Mouse (Mus musculus): ENCODE data around the gene Chst8. TPM values are rescaled to one million over a fixed set of nuclear protein-coding genes. Genes with fewer than 3 reads are reported as not detected.
A peak's percentile ranks its signal among the peaks of the same experiment; 100 is the strongest.

Chst8 gene
- polyA plus RNA-seq, 1 experiment from 2014 or later: 2.6 TPM

GRCm38 (mm10) chr7:34719599-34719998 is 92.9 kb downstream of the Chst8 start:
- peaks cover 52% of the 10 kb centered on the region for H3K4me1 ChIP-seq
- H3K9me3 ChIP-seq (replicated peaks): no peaks in the 10 kb centered on the region
- no peak overlapping the region for H3K4me3 ChIP-seq
- H3K27ac ChIP-seq: no peak overlapping the region
- WGBS: 42% methylated on average over 5 of the region's 5 CpGs
- DNase-seq (ENCODE audit: low spot score): peak; percentile 83
- H3K36me3 ChIP-seq: no peaks in the 10 kb centered on the region
- peaks cover 14% of the 10 kb centered on the region; the same call in 1 of the 2 replicates for H3K27me3 ChIP-seq (ENCODE audit: low read depth, poor library complexity, severe bottlenecking)

- Histone ChIP-seq H3K36me3 (no peaks in the 10 kb centered on the region), H3K9me3 (replicated peaks) (no peaks in the 10 kb centered on the region), H3K4me1 (peaks cover 54% of the 10 kb centered on the region), H3K27me3 (ENCODE audit: low read depth, poor library complexity, severe bottlenecking) (peaks cover 14% of the 10 kb centered on the region; the same call in 1 of the 2 replicates), H3K27ac (no peak overlapping the region), H3K4me3 (no peak overlapping the region)
- no peak for DNase-seq (ENCODE audit: low spot score)
- 81% methylated on average over 9 of the region's 9 CpGs for WGBS
Observed at GRCm38 (mm10) chr7:34718651-34719050, 93.9 kb downstream of the Chst8 start.

- Histone ChIP-seq H3K27ac (peak overlapping the region; percentile 53), H3K9me3 (replicated peaks) (no peaks in the 10 kb centered on the region), H3K36me3 (no peaks in the 10 kb centered on the region), H3K4me1 (peaks cover 47% of the 10 kb centered on the region), H3K4me3 (peak overlapping the region; percentile 26), H3K27me3 (ENCODE audit: low read depth, poor library complexity, severe bottlenecking) (peaks cover 14% of the 10 kb centered on the region; the same call in 1 of the 2 replicates)
- WGBS: 1% methylated on average over 11 of the region's 11 CpGs
- DNase-seq (ENCODE audit: low spot score): peak; percentile 49
Observed at GRCm38 (mm10) chr7:34717161-34717810, 95.2 kb downstream of the Chst8 start.

- H3K36me3 ChIP-seq: no peaks in the 10 kb centered on the region
- H3K4me1 ChIP-seq: peaks cover 30% of the 10 kb centered on the region
- peaks cover 14% of the 10 kb centered on the region; the same call in 1 of the 2 replicates for H3K27me3 ChIP-seq (ENCODE audit: low read depth, poor library complexity, severe bottlenecking)
- no peaks in the 10 kb centered on the region for H3K9me3 ChIP-seq (replicated peaks)
- WGBS: 55% methylated on average over 11 of the region's 11 CpGs
- DNase-seq (ENCODE audit: low spot score): no peak
- no peak overlapping the region for H3K4me3 ChIP-seq
- peak overlapping the region; percentile 40; the same call in 1 of the 2 replicates for H3K27ac ChIP-seq
Observed at GRCm38 (mm10) chr7:34714848-34715460, 97.6 kb downstream of the Chst8 start.

- Histone ChIP-seq H3K9me3 (replicated peaks) (no peaks in the 10 kb centered on the region), H3K27ac (no peak overlapping the region), H3K4me1 (peaks cover 8% of the 10 kb centered on the region; the same call in 1 of the 2 replicates), H3K4me3 (no peak overlapping the region), H3K36me3 (no peaks in the 10 kb centered on the region), H3K27me3 (ENCODE audit: low read depth, poor library complexity, severe bottlenecking) (no peaks in the 10 kb centered on the region)
- DNase-seq (ENCODE audit: low spot score): no peak
- 90% methylated on average over 4 of the region's 4 CpGs for WGBS
Observed at GRCm38 (mm10) chr7:34709111-34709510, 103.4 kb downstream of the Chst8 start.

- no peak for DNase-seq (ENCODE audit: low spot score)
- peaks cover 8% of the 10 kb centered on the region; the same call in 1 of the 2 replicates for H3K4me1 ChIP-seq
- WGBS: 76% methylated on average over 4 of the region's 4 CpGs
- no peaks in the 10 kb centered on the region for H3K27me3 ChIP-seq (ENCODE audit: low read depth, poor library complexity, severe bottlenecking)
- no peak overlapping the region for H3K27ac ChIP-seq
- no peaks in the 10 kb centered on the region for H3K9me3 ChIP-seq (replicated peaks)
- no peaks in the 10 kb centered on the region for H3K36me3 ChIP-seq
- no peak overlapping the region for H3K4me3 ChIP-seq
Observed at GRCm38 (mm10) chr7:34704401-34704800, 108.1 kb downstream of the Chst8 start.

- no peaks in the 10 kb centered on the region for H3K27me3 ChIP-seq (ENCODE audit: low read depth, poor library complexity, severe bottlenecking)
- H3K4me3 ChIP-seq: no peak overlapping the region
- H3K36me3 ChIP-seq: no peaks in the 10 kb centered on the region
- H3K27ac ChIP-seq: no peak overlapping the region
- DNase-seq (ENCODE audit: low spot score): no peak
- 60% methylated on average over 4 of the region's 4 CpGs for WGBS
- H3K9me3 ChIP-seq (replicated peaks): no peaks in the 10 kb centered on the region
- H3K4me1 ChIP-seq: peaks cover 8% of the 10 kb centered on the region; the same call in 1 of the 2 replicates
Observed at GRCm38 (mm10) chr7:34703437-34703836, 109.1 kb downstream of the Chst8 start.

GRCm38 (mm10) chr7:34702718-34703351 is 109.7 kb downstream of the Chst8 start:
- no peak overlapping the region for H3K4me3 ChIP-seq
- no peaks in the 10 kb centered on the region for H3K36me3 ChIP-seq
- peak; percentile 83 for DNase-seq (ENCODE audit: low spot score)
- H3K9me3 ChIP-seq (replicated peaks): no peaks in the 10 kb centered on the region
- H3K27ac ChIP-seq: no peak overlapping the region
- 20% methylated on average over 11 of the region's 11 CpGs for WGBS
- peaks cover 8% of the 10 kb centered on the region; the same call in 1 of the 2 replicates for H3K4me1 ChIP-seq
- H3K27me3 ChIP-seq (ENCODE audit: low read depth, poor library complexity, severe bottlenecking): no peaks in the 10 kb centered on the region

- no peaks in the 10 kb centered on the region for H3K27me3 ChIP-seq (ENCODE audit: low read depth, poor library complexity, severe bottlenecking)
- no peaks in the 10 kb centered on the region for H3K9me3 ChIP-seq (replicated peaks)
- DNase-seq (ENCODE audit: low spot score): no peak
- H3K27ac ChIP-seq: no peak overlapping the region
- H3K36me3 ChIP-seq: no peaks in the 10 kb centered on the region
- H3K4me3 ChIP-seq: no peak overlapping the region
- WGBS: 75% methylated on average over 3 of the region's 3 CpGs
- peaks cover 4% of the 10 kb centered on the region; the same call in 1 of the 2 replicates for H3K4me1 ChIP-seq
Observed at GRCm38 (mm10) chr7:34699888-34700287, 112.6 kb downstream of the Chst8 start.

- Histone ChIP-seq H3K4me1 (no peaks in the 10 kb centered on the region; the same call in 1 of the 2 replicates), H3K27ac (no peak overlapping the region), H3K9me3 (replicated peaks) (no peaks in the 10 kb centered on the region), H3K4me3 (no peak overlapping the region), H3K36me3 (no peaks in the 10 kb centered on the region), H3K27me3 (ENCODE audit: low read depth, poor library complexity, severe bottlenecking) (no peaks in the 10 kb centered on the region)
- DNase-seq (ENCODE audit: low spot score): no peak
- 70% methylated on average over 9 of the region's 9 CpGs for WGBS
Observed at GRCm38 (mm10) chr7:34698221-34698620, 114.3 kb downstream of the Chst8 start.

- DNase-seq (ENCODE audit: low spot score): no peak
- Histone ChIP-seq H3K4me1 (peaks cover 11% of the 10 kb centered on the region), H3K4me3 (no peak overlapping the region), H3K9me3 (replicated peaks) (no peaks in the 10 kb centered on the region), H3K27ac (no peak overlapping the region), H3K27me3 (ENCODE audit: low read depth, poor library complexity, severe bottlenecking) (no peaks in the 10 kb centered on the region), H3K36me3 (no peaks in the 10 kb centered on the region)
- 74% methylated on average over 9 of the region's 9 CpGs for WGBS
Observed at GRCm38 (mm10) chr7:34696086-34696485, 116.4 kb downstream of the Chst8 start.

GRCm38 (mm10) chr7:34694898-34695297 is 117.6 kb downstream of the Chst8 start:
- no peak for DNase-seq (ENCODE audit: low spot score)
- Histone ChIP-seq H3K36me3 (no peaks in the 10 kb centered on the region), H3K9me3 (replicated peaks) (no peaks in the 10 kb centered on the region), H3K27ac (no peak overlapping the region), H3K4me3 (no peak overlapping the region), H3K27me3 (ENCODE audit: low read depth, poor library complexity, severe bottlenecking) (no peaks in the 10 kb centered on the region), H3K4me1 (peaks cover 21% of the 10 kb centered on the region)
- 46% methylated on average over 9 of the region's 9 CpGs for WGBS

- no peaks in the 10 kb centered on the region for H3K36me3 ChIP-seq
- H3K4me1 ChIP-seq: peaks cover 28% of the 10 kb centered on the region
- no peaks in the 10 kb centered on the region for H3K9me3 ChIP-seq (replicated peaks)
- DNase-seq (ENCODE audit: low spot score): no peak
- H3K27ac ChIP-seq: no peak overlapping the region
- 97% methylated on average over 13 of the region's 13 CpGs for WGBS
- H3K27me3 ChIP-seq (ENCODE audit: low read depth, poor library complexity, severe bottlenecking): no peaks in the 10 kb centered on the region
- H3K4me3 ChIP-seq: no peak overlapping the region
Observed at GRCm38 (mm10) chr7:34693916-34694315, 118.6 kb downstream of the Chst8 start.
